Mouse (Mus musculus) heart, adult 11 months (tissue): ENCODE data around the gene Nup35.

Experiments used
- DNase-seq: peaks from one replicate; pipeline ENCODE4 v3.0.0; 2022

Nup35 gene

GRCm38 (mm10) chr2:80638364-80639241 is 21.6 kb downstream of the Nup35 start:
- peak; percentile 98 for DNase-seq

GRCm38 (mm10) chr2:80639398-80639797 is 22.4 kb downstream of the Nup35 start:
- DNase-seq: no peak

GRCm38 (mm10) chr2:80639864-80640263 is 22.8 kb downstream of the Nup35 start:
- peak; percentile 13 for DNase-seq

DNA sequence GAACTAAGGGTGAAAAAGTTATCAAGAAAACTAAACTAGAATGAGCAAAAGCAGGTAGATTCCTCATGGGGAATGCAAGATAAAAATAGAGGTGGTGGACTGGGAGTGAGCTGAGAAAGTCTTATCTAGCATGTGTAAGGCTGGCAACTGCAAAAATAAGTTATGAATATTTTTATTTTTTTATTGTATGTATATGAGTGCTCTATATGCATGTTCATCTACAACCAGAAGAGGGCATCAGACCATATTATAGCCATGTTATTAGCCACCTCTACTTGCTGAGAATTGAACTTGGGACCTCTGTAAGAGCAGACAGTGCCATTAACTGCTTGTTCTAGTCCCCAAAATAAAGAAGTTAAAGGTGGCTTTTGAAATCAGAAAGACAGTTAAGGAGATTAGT is 44.4 kb downstream of the Nup35 start:
- no peak for DNase-seq

DNA sequence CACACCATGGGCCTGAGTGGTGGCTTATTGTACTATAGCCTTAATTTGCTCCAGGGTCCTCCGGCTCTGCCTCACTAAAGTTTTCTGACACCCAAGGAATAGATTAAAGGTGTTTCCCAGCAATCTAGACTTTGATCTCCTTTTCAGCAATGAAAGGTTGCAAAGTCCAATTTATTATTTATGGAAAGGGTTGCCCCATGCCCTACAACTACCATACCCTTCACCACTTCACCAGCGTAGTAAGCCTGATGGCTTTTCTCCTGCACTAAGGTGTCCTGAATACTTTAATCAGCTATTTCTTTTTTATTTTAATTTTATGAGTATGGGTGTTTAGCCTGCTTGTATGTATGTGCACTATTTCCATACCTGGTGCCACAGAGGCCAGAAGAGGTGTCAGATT is 45.6 kb downstream of the Nup35 start:
- no peak for DNase-seq

DNA sequence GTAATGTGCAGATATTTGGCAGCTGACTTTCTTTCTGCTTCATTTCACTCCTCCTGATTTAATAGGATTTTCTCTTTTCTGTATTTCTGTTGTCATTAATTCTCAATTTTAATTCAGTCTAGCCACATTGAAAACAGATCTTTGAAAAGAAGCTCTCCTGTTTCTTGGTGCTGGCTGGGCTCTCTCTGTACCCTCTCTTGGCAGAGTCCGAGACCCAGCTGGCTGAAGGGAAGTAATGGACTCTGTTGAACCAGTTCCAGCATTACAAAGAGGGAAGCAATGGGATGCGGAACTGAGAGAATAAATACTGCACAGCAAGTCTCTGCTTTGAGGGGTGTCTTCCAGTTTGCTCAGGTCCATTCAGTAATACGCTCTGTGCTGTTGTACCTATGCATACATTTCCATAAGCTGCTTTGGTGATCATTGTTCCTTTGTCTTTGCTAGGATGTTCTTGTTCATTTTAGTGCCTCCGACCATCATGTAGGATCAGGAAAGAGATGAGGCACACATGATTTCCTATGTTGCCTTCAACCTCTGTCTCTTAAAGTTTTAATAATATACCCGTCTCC is 50.4 kb downstream of the Nup35 start:
- peak; percentile 81 for DNase-seq

GRCm38 (mm10) chr2:80669868-80670666 is 53.0 kb downstream of the Nup35 start:
- peak; percentile 85 for DNase-seq

DNA sequence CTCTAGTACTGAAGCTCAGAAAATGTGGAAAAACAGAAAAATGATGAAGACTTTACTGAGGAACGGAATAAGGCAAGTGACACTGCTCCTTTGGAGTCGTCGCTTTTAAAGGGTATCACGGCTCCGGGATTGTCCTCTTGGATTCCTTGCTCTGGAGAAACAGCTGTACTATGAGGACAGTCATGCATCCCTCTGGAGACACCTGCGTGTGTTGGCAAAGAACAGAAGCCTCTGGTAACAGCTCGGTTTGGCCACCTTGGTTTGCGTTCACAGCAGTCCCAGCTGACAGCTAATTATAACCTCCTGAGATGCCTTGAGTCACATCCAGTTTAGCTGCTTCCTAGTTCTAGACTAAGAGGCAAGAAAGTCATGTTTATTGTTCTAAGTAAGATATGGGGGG is 61.8 kb downstream of the Nup35 start:
- peak; percentile 61 for DNase-seq

DNA sequence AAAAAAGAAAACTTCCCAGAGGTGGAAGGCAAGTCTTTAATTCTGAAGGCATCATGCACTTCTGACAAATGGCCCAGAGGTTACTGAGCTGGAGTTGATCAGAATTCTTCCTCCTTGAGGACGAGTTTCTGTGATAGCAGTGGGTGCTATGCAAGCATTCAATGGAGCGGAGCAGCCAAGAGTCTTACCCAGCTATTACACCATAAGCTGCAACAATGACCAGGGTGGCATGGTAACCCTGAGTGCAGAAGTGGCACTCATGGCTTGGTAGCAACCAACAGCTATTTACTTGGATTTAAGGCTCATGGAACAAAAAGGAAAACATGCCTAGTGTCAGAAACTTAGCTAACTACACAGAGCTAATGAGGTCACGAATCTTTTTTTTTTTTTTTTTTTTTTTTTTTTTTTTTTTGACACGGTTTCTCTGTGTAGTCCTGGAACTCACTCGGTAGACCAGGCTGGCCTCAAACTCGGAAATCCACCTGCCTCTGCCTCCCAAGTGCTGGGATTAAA is 66.7 kb downstream of the Nup35 start:
- DNase-seq: peak; percentile 69

- DNase-seq: peak; percentile 35
These were observed 67.5 kb downstream of the Nup35 start for GRCm38 (mm10) chr2:80684396-80685071.

GRCm38 (mm10) chr2:80688261-80688660 is 71.2 kb downstream of the Nup35 start:
- no peak for DNase-seq

GRCm38 (mm10) chr2:80707429-80707828 is 90.4 kb downstream of the Nup35 start:
- DNase-seq: no peak
